Mouse (Mus musculus) embryonic facial prominence, embryonic 13.5 days (tissue): ENCODE results near the gene Cpd. TPM values are rescaled to one million over a fixed set of nuclear protein-coding genes. Genes with fewer than 3 reads are reported as not detected.

Source experiments
- ATAC-seq: fragments of 200-750 bp; cut with Nextera tagmentation; 2 replicates; pipeline ENCODE4 v1.8.0; 2017; ENCODE audit warnings: low read depth; ENCODE audit not compliant: insufficient number of reproducible peaks, insufficient read depth, low FRiP score, low TSS enrichment
- H3K27ac ChIP-seq: fragments of 300-500 bp; sonication (generic); 2 replicates; pipeline ENCODE4 v1.5.1; 2015; ENCODE audit warnings: moderate library complexity, mild to moderate bottlenecking, inconsistent platforms
- H3K27me3 ChIP-seq: fragments of 300-500 bp; sonication (generic); 2 replicates; pipeline ENCODE4 v1.6.1; 2015; ENCODE audit warnings: mild to moderate bottlenecking, inconsistent platforms
- H3K36me3 ChIP-seq: fragments of 300-500 bp; sonication (generic); 2 replicates; pipeline ENCODE4 v1.6.1; 2015; ENCODE audit warnings: mild to moderate bottlenecking, inconsistent platforms
- H3K4me1 ChIP-seq: fragments of 300-500 bp; sonication (generic); 2 replicates; pipeline ENCODE4 v1.6.1; 2015; ENCODE audit warnings: inconsistent platforms
- H3K4me2 ChIP-seq: fragments of 300-500 bp; sonication (generic); 2 replicates; pipeline ENCODE4 v1.6.1; 2015; ENCODE audit warnings: moderate library complexity, mild to moderate bottlenecking, inconsistent platforms
- H3K4me3 ChIP-seq: fragments of 300-500 bp; sonication (generic); 2 replicates; pipeline ENCODE4 v1.5.1; 2015; ENCODE audit warnings: mild to moderate bottlenecking, inconsistent platforms
- H3K9ac ChIP-seq: fragments of 300-500 bp; sonication (generic); 2 replicates; pipeline ENCODE4 v1.6.1; 2015; ENCODE audit warnings: mild to moderate bottlenecking, inconsistent platforms
- H3K9me3 ChIP-seq: fragments of 300-500 bp; sonication (generic); 2 replicates; pipeline ENCODE4 v1.6.1; 2016; ENCODE audit warnings: inconsistent platforms
- whole genome bisulfite sequencing: fragments of 180-500 bp; shearing (Covaris S2); methylation state at CpG from one replicate; pipeline ENCODE4 v1.1.7; 2015; ENCODE audit warnings: mixed read lengths; 5-methylcytosine and 5-hydroxymethylcytosine counted together
- polyA plus RNA-seq: library from polyadenylated mRNA; unstranded; fragments of >200 nt; fragmentation: Nextera tagmentation; extraction: Ambion mirVana; gene quantifications from 2 replicates; pipeline ENCODE4 v1.2.1, GENCODE M21; 2015

Cpd gene
- 9.7 and 12.5 TPM in 2 replicates for polyA plus RNA-seq

DNA sequence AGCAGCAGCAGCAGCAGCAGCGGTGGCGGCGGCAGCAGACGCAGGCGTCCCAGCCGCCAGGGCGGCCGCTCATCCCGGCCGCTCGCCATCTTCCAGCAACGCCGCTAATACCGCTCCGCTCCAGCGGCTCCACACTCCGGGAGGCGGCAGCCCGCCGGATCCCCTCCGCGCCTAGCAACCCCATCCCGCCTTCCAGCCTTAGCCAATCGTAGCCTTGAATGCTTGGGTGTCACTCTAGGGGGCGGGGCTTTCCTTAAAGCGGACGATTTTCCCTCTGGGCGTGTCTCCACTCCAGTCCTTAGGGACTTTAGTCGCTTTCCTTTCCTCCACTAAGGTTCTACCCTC is at the start of gene Cpd:
Cpd (minus strand) TSS at position 141 of the 345 bp plus-strand sequence.
- H3K36me3 ChIP-seq = no peaks in the 10 kb centered on the region
- H3K27ac ChIP-seq = peak within 1 kb of the TSS; percentile 82
- peak; percentile 99 for ATAC-seq
- H3K9ac ChIP-seq = peak within 1 kb of the TSS; percentile 89
- peaks cover 30% of the 10 kb centered on the region for H3K4me1 ChIP-seq
- H3K9me3 ChIP-seq = no peaks in the 10 kb centered on the region
- peak within 1 kb of the TSS; percentile 91 for H3K4me3 ChIP-seq
- no peaks in the 10 kb centered on the region for H3K27me3 ChIP-seq
- WGBS = under 1% methylated on average over 26 of the region's 29 CpGs
- H3K4me2 ChIP-seq = peak within 1 kb of the TSS; percentile 98

DNA sequence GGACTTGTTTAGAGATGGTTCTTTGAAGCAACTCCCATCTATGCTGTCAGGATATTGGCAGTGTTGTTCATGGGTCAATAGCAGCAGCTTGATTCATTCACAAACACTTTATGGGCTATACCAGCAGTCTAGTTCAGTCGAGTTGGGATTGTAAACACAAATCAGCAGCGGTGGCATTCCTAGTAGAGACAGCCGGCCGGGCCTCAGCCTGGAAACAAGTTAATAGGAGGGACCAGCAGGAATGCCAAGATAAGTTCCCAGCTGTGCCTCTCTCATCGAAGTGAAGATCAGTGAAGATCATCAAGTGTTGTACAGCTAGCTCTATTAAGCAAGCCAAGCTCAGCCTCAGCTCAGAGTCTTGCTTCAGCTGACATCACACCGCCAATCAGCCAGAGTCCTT is 49.5 kb upstream of the Cpd start:
- H3K4me3 ChIP-seq = no peak overlapping the region
- no peak for ATAC-seq
- no peaks in the 10 kb centered on the region for H3K9me3 ChIP-seq
- no peak overlapping the region for H3K4me2 ChIP-seq
- H3K27ac ChIP-seq = no peak overlapping the region
- WGBS = 75% methylated on average over 6 of the region's 6 CpGs
- H3K4me1 ChIP-seq = peaks cover 21% of the 10 kb centered on the region; the same call in 1 of the 2 replicates
- H3K27me3 ChIP-seq = no peaks in the 10 kb centered on the region
- no peaks in the 10 kb centered on the region for H3K36me3 ChIP-seq
- H3K9ac ChIP-seq = no peak overlapping the region

DNA sequence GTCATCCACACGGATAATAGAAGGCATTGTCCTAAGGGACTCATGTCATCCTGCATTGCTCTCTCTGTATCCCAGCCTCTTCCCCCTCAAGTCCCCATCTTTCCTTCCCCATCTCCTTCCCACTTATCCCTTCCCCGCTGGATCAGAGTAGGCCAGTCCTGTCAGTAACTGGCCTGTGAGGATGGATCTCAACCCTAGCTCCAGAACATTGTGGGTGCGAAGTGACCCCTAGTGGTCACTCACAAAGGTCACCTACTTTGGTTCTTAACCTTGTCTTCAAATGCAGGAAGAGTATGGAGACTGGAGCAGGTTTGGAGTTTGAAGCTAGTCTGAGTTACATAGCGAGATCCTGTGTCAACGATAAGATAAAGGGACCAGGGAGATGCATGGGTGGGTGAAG is 47.4 kb upstream of the Cpd start:
- no peak overlapping the region for H3K4me3 ChIP-seq
- 30% methylated on average over 5 of the region's 5 CpGs for WGBS
- no peaks in the 10 kb centered on the region for H3K9me3 ChIP-seq
- no peak for ATAC-seq
- no peaks in the 10 kb centered on the region for H3K27me3 ChIP-seq
- H3K36me3 ChIP-seq = no peaks in the 10 kb centered on the region
- H3K9ac ChIP-seq = no peak overlapping the region
- H3K27ac ChIP-seq = no peak overlapping the region; the same call in 1 of the 2 replicates
- no peak overlapping the region for H3K4me2 ChIP-seq
- peaks cover 24% of the 10 kb centered on the region; the same call in 1 of the 2 replicates for H3K4me1 ChIP-seq

DNA sequence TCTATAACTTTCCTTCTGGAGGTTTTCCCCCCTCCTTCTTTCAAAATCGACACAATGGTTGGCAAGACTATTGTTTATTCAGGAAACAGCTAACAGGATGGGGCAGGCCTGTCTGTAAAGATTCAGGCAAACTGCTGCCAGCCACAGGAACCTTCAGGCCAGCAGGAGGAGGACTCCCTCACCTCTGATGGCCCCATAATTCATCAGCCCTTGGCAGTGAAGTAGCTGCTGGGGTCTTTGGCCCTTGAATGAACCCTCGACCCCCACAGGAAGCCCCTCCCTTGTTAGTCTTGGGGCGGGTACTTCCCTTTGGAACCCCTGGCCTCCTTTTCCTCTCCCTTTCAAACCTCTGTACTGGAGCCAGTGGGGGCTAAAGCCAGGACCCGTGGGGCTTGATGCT is 46.8 kb upstream of the Cpd start:
- Histone ChIP-seq H3K36me3 (no peaks in the 10 kb centered on the region), H3K4me1 (peaks cover 24% of the 10 kb centered on the region; the same call in 1 of the 2 replicates), H3K9me3 (no peaks in the 10 kb centered on the region), H3K9ac (no peak overlapping the region), H3K27me3 (no peaks in the 10 kb centered on the region), H3K4me2 (no peak overlapping the region), H3K27ac (no peak overlapping the region; the same call in 1 of the 2 replicates), H3K4me3 (no peak overlapping the region)
- WGBS = 33% methylated on average over 4 of the region's 4 CpGs
- no peak for ATAC-seq

DNA sequence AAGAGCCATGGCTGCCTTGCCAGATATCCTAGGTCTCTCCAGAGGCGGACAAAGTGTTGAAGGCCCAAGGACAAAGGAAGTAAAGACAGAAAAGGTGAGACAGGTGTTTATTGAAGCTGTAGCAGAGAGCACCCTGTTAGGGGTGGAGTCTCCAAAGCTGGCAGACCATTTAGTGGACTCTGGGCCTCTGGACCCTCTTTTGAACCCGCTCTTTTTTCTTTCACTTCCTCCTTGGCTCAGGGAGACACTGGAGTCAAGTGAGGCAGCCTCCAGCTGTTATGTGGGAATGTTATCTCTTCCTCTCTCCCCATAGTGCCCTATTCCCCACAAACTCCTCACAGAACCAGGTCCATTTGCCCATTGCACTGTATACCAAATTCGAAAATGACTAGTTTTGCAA is 46.2 kb upstream of the Cpd start:
- Histone ChIP-seq H3K36me3 (no peaks in the 10 kb centered on the region), H3K4me2 (no peak overlapping the region), H3K4me3 (no peak overlapping the region), H3K9ac (no peak overlapping the region), H3K9me3 (no peaks in the 10 kb centered on the region), H3K27me3 (no peaks in the 10 kb centered on the region), H3K4me1 (peaks cover 21% of the 10 kb centered on the region; the same call in 1 of the 2 replicates), H3K27ac (no peak overlapping the region)
- ATAC-seq = no peak
- 82% methylated on average over 3 of the region's 3 CpGs for WGBS

DNA sequence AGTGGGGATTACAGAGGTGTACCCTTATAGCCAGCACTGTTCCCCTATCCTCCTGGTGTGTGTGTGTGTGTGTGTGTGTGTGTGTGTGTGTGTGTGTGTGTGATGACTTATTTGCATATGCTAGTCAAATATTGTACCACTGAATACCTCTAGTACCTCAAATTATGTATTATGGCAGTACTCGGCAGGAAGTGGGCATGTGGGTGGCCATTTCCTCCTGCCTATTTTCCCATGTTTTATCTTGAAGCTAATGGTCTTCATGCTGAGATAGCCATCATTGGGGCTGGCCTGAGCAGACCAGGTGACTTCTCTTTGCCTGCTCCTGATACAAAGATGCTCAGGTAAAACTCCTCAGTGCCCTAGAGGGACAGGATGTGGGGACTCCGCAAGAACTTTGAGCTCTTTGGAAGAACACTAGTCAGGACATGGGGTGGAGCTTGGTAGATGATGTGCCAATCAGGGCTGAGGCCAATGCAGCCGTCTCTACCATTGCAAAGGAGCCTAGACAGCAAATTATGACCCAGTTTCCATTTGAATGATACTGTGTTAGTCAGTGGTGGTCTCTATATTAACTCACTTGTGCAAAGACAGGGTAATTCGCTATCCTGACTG is 45.0 kb upstream of the Cpd start:
- H3K4me2 ChIP-seq = no peak overlapping the region
- H3K27me3 ChIP-seq = no peaks in the 10 kb centered on the region
- no peak overlapping the region for H3K9ac ChIP-seq
- no peak for ATAC-seq
- H3K4me3 ChIP-seq = no peak overlapping the region
- H3K4me1 ChIP-seq = peaks cover 16% of the 10 kb centered on the region; the same call in 1 of the 2 replicates
- H3K36me3 ChIP-seq = no peaks in the 10 kb centered on the region
- 76% methylated on average over 4 of the region's 4 CpGs for WGBS
- H3K9me3 ChIP-seq = no peaks in the 10 kb centered on the region
- H3K27ac ChIP-seq = no peak overlapping the region

DNA sequence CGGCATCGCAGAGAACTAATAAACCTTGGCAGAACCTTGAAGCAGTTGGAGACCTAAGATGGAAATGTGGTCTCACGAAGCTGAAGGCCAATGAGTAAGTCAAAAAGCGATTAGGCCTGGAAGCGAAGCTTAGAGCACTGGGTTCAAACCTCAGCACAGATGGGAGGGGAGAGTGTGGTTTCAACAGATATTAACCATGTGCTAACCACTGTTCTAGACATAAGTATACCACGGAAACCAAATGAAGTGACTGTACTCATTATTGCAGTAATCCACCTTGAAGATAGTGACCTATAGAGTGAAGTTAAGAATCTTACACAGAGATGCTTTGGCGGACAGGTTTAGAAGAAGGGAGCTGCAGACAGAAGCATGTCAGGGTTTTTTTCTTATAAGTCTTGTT is 44.4 kb upstream of the Cpd start:
- ATAC-seq = no peak
- WGBS = 88% methylated on average over 7 of the region's 7 CpGs
- peaks cover 16% of the 10 kb centered on the region; the same call in 1 of the 2 replicates for H3K4me1 ChIP-seq

DNA sequence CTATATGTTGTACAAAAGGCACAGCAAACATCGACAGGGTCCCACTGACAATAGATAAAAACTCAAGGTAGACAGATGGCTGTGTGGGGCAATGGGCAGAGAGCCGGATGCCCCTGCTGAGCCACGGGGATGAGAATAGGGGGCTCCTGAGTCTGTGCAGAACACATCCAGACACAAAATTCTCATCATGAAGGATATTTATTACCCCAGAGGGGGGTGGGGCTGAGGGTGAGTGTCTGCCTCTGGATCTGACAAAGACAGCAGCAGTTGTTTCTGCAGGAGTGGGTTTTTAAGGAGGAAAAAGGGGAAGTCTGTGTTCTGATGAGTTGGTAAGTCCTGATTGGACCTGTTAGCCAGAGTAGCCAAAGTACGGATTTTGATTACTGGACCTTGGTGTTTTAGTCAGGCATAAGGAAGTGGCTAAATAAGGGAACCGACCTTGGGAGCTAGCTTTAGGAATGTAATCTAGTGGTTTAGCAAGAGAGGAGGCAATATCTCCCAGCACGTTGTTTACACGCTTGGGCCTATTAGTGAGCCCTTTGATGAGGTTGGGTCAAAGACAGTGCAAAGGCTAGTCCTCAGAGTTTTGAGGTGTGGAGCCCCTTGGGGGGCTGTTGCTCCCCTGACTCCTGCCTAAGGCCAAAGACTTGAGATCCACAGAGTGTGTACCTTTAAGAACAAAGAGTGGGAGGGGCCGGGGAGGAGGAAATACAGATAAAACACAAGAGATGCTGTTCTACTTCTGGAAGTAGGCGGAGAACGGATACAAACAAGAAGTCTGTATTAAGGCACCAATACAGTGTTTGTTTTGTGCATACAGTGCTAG is 42.7 kb upstream of the Cpd start:
- no peak for ATAC-seq

More for the DNA sequence above, 44.4 kb upstream of the Cpd start:
- no peaks in the 10 kb centered on the region for H3K9me3 ChIP-seq
- H3K4me2 ChIP-seq = no peak overlapping the region
- H3K9ac ChIP-seq = no peak overlapping the region
- H3K27me3 ChIP-seq = no peaks in the 10 kb centered on the region
- H3K4me3 ChIP-seq = no peak overlapping the region
- H3K27ac ChIP-seq = no peak overlapping the region
- no peaks in the 10 kb centered on the region for H3K36me3 ChIP-seq

DNA sequence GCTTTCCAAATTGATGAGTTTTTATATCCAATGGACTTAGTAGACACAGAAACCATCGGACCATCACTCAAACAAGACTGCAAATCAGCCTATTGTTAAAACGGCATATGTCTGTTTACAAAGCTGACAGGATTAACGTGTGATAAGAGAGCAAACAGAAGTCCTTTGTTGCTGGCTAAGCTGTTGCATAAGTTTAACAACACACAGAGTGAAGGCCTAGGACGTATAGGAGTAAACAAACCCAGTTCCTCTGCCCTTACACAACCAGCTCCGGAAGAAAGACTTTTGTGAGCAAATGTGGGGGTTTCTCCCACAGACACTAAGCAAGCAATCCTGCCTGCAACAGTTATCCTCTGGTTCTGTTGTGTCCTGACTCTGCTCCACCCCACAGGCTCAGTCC is 37.6 kb upstream of the Cpd start:
- ATAC-seq = no peak
- WGBS = 55% methylated on average over 5 of the region's 5 CpGs

More for the DNA sequence above, 42.7 kb upstream of the Cpd start:
- Histone ChIP-seq H3K4me3 (no peak overlapping the region), H3K27ac (no peak overlapping the region), H3K27me3 (no peaks in the 10 kb centered on the region), H3K4me1 (peaks cover 16% of the 10 kb centered on the region; the same call in 1 of the 2 replicates), H3K4me2 (no peak overlapping the region), H3K9me3 (no peaks in the 10 kb centered on the region), H3K36me3 (no peaks in the 10 kb centered on the region), H3K9ac (no peak overlapping the region)
- 55% methylated on average over 10 of the region's 10 CpGs for WGBS

DNA sequence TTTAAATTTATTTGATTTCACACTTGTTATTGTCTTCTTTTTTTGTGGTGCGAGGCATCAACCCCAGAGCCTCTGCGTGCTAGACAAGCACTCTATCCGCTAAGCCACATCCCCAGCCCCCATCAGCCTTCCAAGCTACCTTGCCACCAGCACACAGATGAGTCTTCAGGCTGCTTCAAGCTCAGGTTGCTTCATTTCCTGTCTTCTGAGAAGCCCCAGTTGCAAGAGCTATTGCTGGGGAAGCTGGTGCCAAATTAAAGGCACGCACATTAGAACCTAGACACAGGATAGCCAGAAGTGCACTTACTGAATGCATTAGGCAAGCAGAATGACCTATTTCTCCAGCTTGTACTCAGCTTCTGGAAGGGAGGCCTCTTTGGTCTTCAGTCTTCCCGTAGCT is 33.0 kb upstream of the Cpd start:
- Histone ChIP-seq H3K4me2 (no peak overlapping the region), H3K36me3 (no peaks in the 10 kb centered on the region), H3K27ac (no peak overlapping the region), H3K27me3 (no peaks in the 10 kb centered on the region; the same call in 1 of the 2 replicates), H3K9me3 (no peaks in the 10 kb centered on the region), H3K4me3 (no peak overlapping the region), H3K4me1 (peaks cover 6% of the 10 kb centered on the region; the same call in 1 of the 2 replicates), H3K9ac (no peak overlapping the region)
- no peak for ATAC-seq
- WGBS = 67% methylated on average over 5 of the region's 5 CpGs

More for the DNA sequence above, 37.6 kb upstream of the Cpd start:
- Histone ChIP-seq H3K9ac (no peak overlapping the region), H3K27me3 (no peaks in the 10 kb centered on the region), H3K4me2 (no peak overlapping the region), H3K27ac (no peak overlapping the region), H3K9me3 (no peaks in the 10 kb centered on the region), H3K4me1 (peaks cover 3% of the 10 kb centered on the region; the same call in 1 of the 2 replicates), H3K4me3 (no peak overlapping the region), H3K36me3 (no peaks in the 10 kb centered on the region)

DNA sequence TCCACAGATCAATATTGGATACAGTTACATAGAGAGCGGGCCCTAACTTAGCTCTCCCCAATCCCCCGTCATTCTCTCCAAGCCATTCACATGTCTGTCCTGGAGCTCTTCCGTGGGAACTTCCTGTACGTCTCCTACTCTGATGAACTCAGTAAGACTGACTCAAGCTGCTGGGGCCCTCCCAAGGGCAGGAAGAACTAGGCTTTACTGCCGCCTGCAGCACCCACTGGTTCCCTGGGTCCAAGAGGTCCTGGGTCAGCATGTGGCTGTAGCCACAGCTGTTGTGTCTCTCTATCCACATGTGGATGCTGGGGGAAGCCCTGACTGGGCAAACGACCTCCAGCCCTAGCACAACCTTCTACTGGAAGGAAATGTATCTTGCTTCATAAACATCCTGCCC is 27.9 kb upstream of the Cpd start:
- 71% methylated on average over 6 of the region's 6 CpGs for WGBS

More for the DNA sequence above, 27.9 kb upstream of the Cpd start:
- Histone ChIP-seq H3K27ac (no peak overlapping the region), H3K9ac (no peak overlapping the region), H3K4me3 (no peak overlapping the region), H3K27me3 (no peaks in the 10 kb centered on the region; the same call in 1 of the 2 replicates), H3K36me3 (no peaks in the 10 kb centered on the region), H3K4me2 (no peak overlapping the region), H3K9me3 (no peaks in the 10 kb centered on the region), H3K4me1 (0 out of 2 replicates have a peak, but pooled peaks cover 4% of the 10 kb centered on the region)
- ATAC-seq = no peak
